Mouse (Mus musculus): ENCODE measurements around the gene Itih4. TPM values are rescaled to one million over a fixed set of nuclear protein-coding genes. Genes with fewer than 3 reads are reported as not detected.

Gene Itih4
- polyA plus RNA-seq, 1 experiment from 2014 or later: not detected

- Histone ChIP-seq H3K9ac (replicated peaks; ENCODE audit: low read length) (no peak overlapping the region), H3K27ac (replicated peaks; ENCODE audit: low read depth, low read length) (no peak overlapping the region), H3K27me3 (ENCODE audit: control insufficient read depth, insufficient read depth, low read length) (no peaks in the 10 kb centered on the region), H3K36me3 (replicated peaks; ENCODE audit: control insufficient read depth, insufficient read depth, low read depth, low read length) (no peaks in the 10 kb centered on the region), H3K4me2 (ENCODE audit: low read depth, low read length) (no peak overlapping the region), H3K4me3 (ENCODE audit: low read depth, low read length) (no peak overlapping the region), H3K4me1 (ENCODE audit: control insufficient read depth, insufficient read depth, low read length) (no peaks in the 10 kb centered on the region), H3K9me3 (replicated peaks; ENCODE audit: control insufficient read depth, low read length) (no peaks in the 10 kb centered on the region)
- 89% methylated on average over 12 of the region's 12 CpGs for WGBS
- no peak for DNase-seq (ENCODE audit: low spot score)
- ATAC-seq (replicated peaks; ENCODE audit: insufficient number of reproducible peaks, low FRiP score, low TSS enrichment, low read depth): no peak
Measured at GRCm38 (mm10) chr14:30875130-30875865, 11.0 kb upstream of the Itih4 start.

- no peak for DNase-seq (ENCODE audit: low spot score)
- no peak for ATAC-seq (replicated peaks; ENCODE audit: insufficient number of reproducible peaks, low FRiP score, low TSS enrichment, low read depth)
- Histone ChIP-seq H3K9me3 (replicated peaks; ENCODE audit: control insufficient read depth, low read length) (no peaks in the 10 kb centered on the region), H3K27ac (replicated peaks; ENCODE audit: low read depth, low read length) (no peak overlapping the region), H3K27me3 (ENCODE audit: control insufficient read depth, insufficient read depth, low read length) (no peaks in the 10 kb centered on the region), H3K4me1 (ENCODE audit: control insufficient read depth, insufficient read depth, low read length) (no peaks in the 10 kb centered on the region), H3K4me3 (ENCODE audit: low read depth, low read length) (no peak overlapping the region), H3K9ac (replicated peaks; ENCODE audit: low read length) (no peak overlapping the region), H3K4me2 (ENCODE audit: low read depth, low read length) (no peak overlapping the region), H3K36me3 (replicated peaks; ENCODE audit: control insufficient read depth, insufficient read depth, low read depth, low read length) (no peaks in the 10 kb centered on the region)
- WGBS: 80% methylated on average over 9 of the region's 9 CpGs
Measured at GRCm38 (mm10) chr14:30875955-30876354, 10.3 kb upstream of the Itih4 start.

GRCm38 (mm10) chr14:30876451-30876850 is 9.8 kb upstream of the Itih4 start:
- 87% methylated on average over 10 of the region's 10 CpGs for WGBS
- no peaks in the 10 kb centered on the region for H3K36me3 ChIP-seq (replicated peaks; ENCODE audit: control insufficient read depth, insufficient read depth, low read depth, low read length)

GRCm38 (mm10) chr14:30877827-30878226 is 8.4 kb upstream of the Itih4 start:
- H3K9me3 ChIP-seq (replicated peaks; ENCODE audit: control insufficient read depth, low read length): no peaks in the 10 kb centered on the region
- no peaks in the 10 kb centered on the region for H3K4me1 ChIP-seq (ENCODE audit: control insufficient read depth, insufficient read depth, low read length)
- WGBS: 89% methylated on average over 3 of the region's 3 CpGs
- no peaks in the 10 kb centered on the region for H3K27me3 ChIP-seq (ENCODE audit: control insufficient read depth, insufficient read depth, low read length)
- H3K27ac ChIP-seq (replicated peaks; ENCODE audit: low read depth, low read length): no peak overlapping the region
- H3K36me3 ChIP-seq (replicated peaks; ENCODE audit: control insufficient read depth, insufficient read depth, low read depth, low read length): no peaks in the 10 kb centered on the region
- no peak for ATAC-seq (replicated peaks; ENCODE audit: insufficient number of reproducible peaks, low FRiP score, low TSS enrichment, low read depth)
- DNase-seq (ENCODE audit: low spot score): no peak
- no peak overlapping the region for H3K9ac ChIP-seq (replicated peaks; ENCODE audit: low read length)
- H3K4me2 ChIP-seq (ENCODE audit: low read depth, low read length): no peak overlapping the region
- H3K4me3 ChIP-seq (ENCODE audit: low read depth, low read length): no peak overlapping the region

More at GRCm38 (mm10) chr14:30876451-30876850, 9.8 kb upstream of the Itih4 start:
- Histone ChIP-seq H3K9me3 (replicated peaks; ENCODE audit: control insufficient read depth, low read length) (no peaks in the 10 kb centered on the region), H3K27me3 (ENCODE audit: control insufficient read depth, insufficient read depth, low read length) (no peaks in the 10 kb centered on the region), H3K9ac (replicated peaks; ENCODE audit: low read length) (no peak overlapping the region), H3K4me2 (ENCODE audit: low read depth, low read length) (no peak overlapping the region), H3K4me1 (ENCODE audit: control insufficient read depth, insufficient read depth, low read length) (no peaks in the 10 kb centered on the region), H3K27ac (replicated peaks; ENCODE audit: low read depth, low read length) (no peak overlapping the region), H3K4me3 (ENCODE audit: low read depth, low read length) (no peak overlapping the region)
- ATAC-seq (replicated peaks; ENCODE audit: insufficient number of reproducible peaks, low FRiP score, low TSS enrichment, low read depth) (no peak), DNase-seq (ENCODE audit: low spot score) (no peak)

- 77% methylated on average over 11 of the region's 11 CpGs for WGBS
- no peaks in the 10 kb centered on the region for H3K36me3 ChIP-seq (replicated peaks; ENCODE audit: control insufficient read depth, insufficient read depth, low read depth, low read length)
- no peaks in the 10 kb centered on the region for H3K4me1 ChIP-seq (ENCODE audit: control insufficient read depth, insufficient read depth, low read length)
- no peak within 1 kb of the TSS for H3K27ac ChIP-seq (replicated peaks; ENCODE audit: low read depth, low read length)
- H3K27me3 ChIP-seq (ENCODE audit: control insufficient read depth, insufficient read depth, low read length): no peaks in the 10 kb centered on the region
- no peak within 1 kb of the TSS for H3K4me2 ChIP-seq (ENCODE audit: low read depth, low read length)
- H3K9ac ChIP-seq (replicated peaks; ENCODE audit: low read length): no peak within 1 kb of the TSS
- no peaks in the 10 kb centered on the region for H3K9me3 ChIP-seq (replicated peaks; ENCODE audit: control insufficient read depth, low read length)
- DNase-seq (ENCODE audit: low spot score): no peak
- ATAC-seq (replicated peaks; ENCODE audit: insufficient number of reproducible peaks, low FRiP score, low TSS enrichment, low read depth): no peak
- no peak within 1 kb of the TSS for H3K4me3 ChIP-seq (ENCODE audit: low read depth, low read length)
Measured at GRCm38 (mm10) chr14:30878958-30879571, 7.2 kb upstream of the Itih4 start, which contains the start of gene Mustn1. TSS of gene Mustn1 (plus strand) at chr14:30879200.

- peak; percentile 36 for DNase-seq (ENCODE audit: low spot score)
- Histone ChIP-seq H3K27me3 (ENCODE audit: control insufficient read depth, insufficient read depth, low read length) (no peaks in the 10 kb centered on the region), H3K27ac (replicated peaks; ENCODE audit: low read depth, low read length) (no peak overlapping the region), H3K9ac (replicated peaks; ENCODE audit: low read length) (no peak overlapping the region), H3K4me2 (ENCODE audit: low read depth, low read length) (no peak overlapping the region), H3K9me3 (replicated peaks; ENCODE audit: control insufficient read depth, low read length) (no peaks in the 10 kb centered on the region), H3K4me1 (ENCODE audit: control insufficient read depth, insufficient read depth, low read length) (no peaks in the 10 kb centered on the region), H3K4me3 (ENCODE audit: low read depth, low read length) (no peak overlapping the region), H3K36me3 (replicated peaks; ENCODE audit: control insufficient read depth, insufficient read depth, low read depth, low read length) (no peaks in the 10 kb centered on the region)
- WGBS: 54% methylated on average over 9 of the region's 9 CpGs
- ATAC-seq (replicated peaks; ENCODE audit: insufficient number of reproducible peaks, low FRiP score, low TSS enrichment, low read depth): 0 out of 2 replicates have a peak, but pooled peaks have one; percentile 45
Measured at GRCm38 (mm10) chr14:30879794-30880193, 6.5 kb upstream of the Itih4 start.

GRCm38 (mm10) chr14:30880251-30880650 is 6.0 kb upstream of the Itih4 start:
- Histone ChIP-seq H3K4me2 (ENCODE audit: low read depth, low read length) (no peak overlapping the region), H3K27ac (replicated peaks; ENCODE audit: low read depth, low read length) (no peak overlapping the region), H3K4me3 (ENCODE audit: low read depth, low read length) (no peak overlapping the region), H3K27me3 (ENCODE audit: control insufficient read depth, insufficient read depth, low read length) (no peaks in the 10 kb centered on the region), H3K9ac (replicated peaks; ENCODE audit: low read length) (no peak overlapping the region), H3K9me3 (replicated peaks; ENCODE audit: control insufficient read depth, low read length) (no peaks in the 10 kb centered on the region), H3K4me1 (ENCODE audit: control insufficient read depth, insufficient read depth, low read length) (no peaks in the 10 kb centered on the region), H3K36me3 (replicated peaks; ENCODE audit: control insufficient read depth, insufficient read depth, low read depth, low read length) (no peaks in the 10 kb centered on the region)
- ATAC-seq (replicated peaks; ENCODE audit: insufficient number of reproducible peaks, low FRiP score, low TSS enrichment, low read depth) (no peak), DNase-seq (ENCODE audit: low spot score) (no peak)
- WGBS: 74% methylated on average over 8 of the region's 8 CpGs
